Mouse (Mus musculus) spleen, adult 2 months (tissue): ENCODE data around the gene Vdac1.

ENCODE experiments used
- CTCF ChIP-seq: fragments of 200-500 bp; IDR thresholded peaks from 2 replicates; pipeline ENCODE4 v1.5.1; 2011; ENCODE audit warnings: mild to moderate bottlenecking, inconsistent platforms; ENCODE audit not compliant: insufficient read depth, insufficient read length, insufficient replicate concordance; ENCODE audit errors: extremely low read depth
- POLR2A ChIP-seq: fragments of 200-500 bp; IDR thresholded peaks from 2 replicates; pipeline ENCODE4 v1.6.1; 2011; ENCODE audit warnings: low read depth, low read length, inconsistent platforms

- TF ChIP-seq CTCF (no peak), POLR2A (no peak)
These were observed 39.1 kb upstream of the Vdac1 start for GRCm38 (mm10) chr11:52321540-52321939.
